Mouse (Mus musculus): ENCODE data around the gene Gm49318. TPM values are rescaled to one million over a fixed set of nuclear protein-coding genes. Genes with fewer than 3 reads are reported as not detected.
"Not testable (repeated sequence)": the region's sequence is repeated elsewhere in the genome, so short reads cannot be mapped to it uniquely, and the experiment has no call there.

Gene Gm49318
- total RNA-seq (2015), result not detected in 2 replicates
- not detected in 2 replicates for total RNA-seq (2017)

DNA sequence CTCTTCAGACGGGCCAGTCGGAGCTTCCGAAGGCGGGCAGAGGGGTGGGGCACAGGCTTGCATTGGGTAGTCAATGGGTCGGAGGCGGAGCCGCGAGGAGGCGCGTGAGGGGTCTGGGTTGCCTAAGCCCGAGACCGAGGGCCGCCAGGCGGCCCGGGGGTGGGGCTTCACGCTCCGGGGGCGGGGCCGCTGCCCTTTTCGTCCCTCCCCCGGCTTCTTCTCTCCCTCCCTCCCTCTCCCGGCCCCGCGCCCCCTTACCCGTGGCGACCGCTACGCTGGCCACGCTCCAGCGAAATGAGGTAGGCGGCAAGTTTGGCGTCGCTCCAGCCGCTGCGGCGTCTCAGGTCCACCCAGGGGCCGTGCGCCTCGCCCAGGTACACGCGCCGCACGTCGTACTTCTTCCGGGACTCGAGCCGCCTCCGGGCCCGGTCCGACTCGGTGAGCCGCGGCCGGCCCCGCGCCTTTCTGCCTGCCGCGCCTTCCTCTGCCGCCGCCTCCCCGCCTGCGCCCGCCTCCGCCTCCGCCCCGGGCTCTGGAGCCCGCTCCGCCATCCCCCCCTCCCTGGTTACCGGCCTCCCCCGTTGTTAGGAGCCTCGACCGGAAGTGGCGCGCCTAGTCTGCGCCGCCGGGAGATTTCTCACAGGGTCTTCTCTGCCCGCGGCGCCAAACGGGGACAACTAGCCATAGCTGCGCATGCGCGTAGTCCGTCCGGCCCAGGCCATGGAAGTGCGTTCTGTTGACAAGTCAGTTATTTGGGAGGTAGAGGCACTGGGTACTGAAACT is at the start of gene Gm49318, which contains the start of gene Zfp653:
Gene Gm49318 (minus strand): TSS at position 469 of the 783 bp plus-strand sequence.
Gene Zfp653 (minus strand): TSS at position 586 of the 783 bp plus-strand sequence.
- peak; percentile 92 for ATAC-seq (ENCODE audit: poor library complexity, severe bottlenecking)

DNA sequence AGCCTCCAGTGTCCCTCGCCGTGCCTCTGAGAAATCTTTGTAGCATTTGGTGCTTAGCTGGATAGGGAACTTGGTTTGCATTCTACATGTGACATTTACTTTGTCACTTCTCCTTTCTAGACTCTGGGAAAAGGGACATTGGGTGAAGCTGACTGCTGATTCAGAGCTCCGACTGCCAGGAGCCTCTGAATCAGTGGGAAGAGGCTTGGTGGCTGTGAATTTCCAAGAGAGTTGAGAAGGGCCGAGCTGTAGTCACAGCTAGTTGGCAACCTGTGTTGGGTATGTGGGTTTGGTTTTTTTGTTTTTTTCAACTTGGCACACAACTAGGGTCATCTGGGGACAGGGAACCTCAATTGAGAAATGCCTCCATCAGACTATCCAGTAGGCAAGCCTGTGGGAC is 48.5 kb upstream of the Gm49318 start:
- peak; percentile 42 for ATAC-seq (ENCODE audit: poor library complexity, severe bottlenecking)

DNA sequence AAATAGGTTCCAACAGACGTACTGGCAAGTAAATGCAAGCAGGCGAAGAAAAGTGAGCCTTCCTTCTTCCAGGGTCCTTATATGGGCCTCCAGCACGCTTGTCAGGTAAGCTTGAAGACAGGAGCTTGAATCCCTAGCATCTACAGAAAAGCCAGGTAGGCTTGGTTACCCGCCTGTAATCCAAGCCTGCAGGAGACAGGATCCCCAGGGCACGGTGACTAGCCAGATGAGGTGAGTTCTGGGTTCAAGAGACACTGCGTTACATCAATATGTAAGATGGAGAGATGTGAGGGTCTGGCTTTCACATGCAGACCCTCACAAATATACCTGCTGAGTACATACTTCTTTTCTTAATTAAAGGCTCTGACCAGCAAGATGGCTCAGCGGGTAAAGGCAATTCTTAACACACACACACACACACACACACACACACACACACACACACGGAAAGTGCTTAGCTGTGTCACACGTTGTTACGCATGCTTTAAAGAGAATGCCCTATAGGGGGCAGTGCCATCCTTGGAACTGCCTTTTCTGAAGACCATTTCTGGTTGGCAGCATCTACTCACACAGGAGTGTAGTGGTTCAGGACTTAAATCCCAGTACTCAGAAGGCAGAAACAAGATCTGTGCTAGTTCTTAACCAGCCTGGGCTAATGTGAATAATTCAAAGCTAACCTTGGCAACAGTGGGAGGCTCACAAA is 46.8 kb upstream of the Gm49318 start:
- ATAC-seq (ENCODE audit: poor library complexity, severe bottlenecking), result peak; percentile 47

DNA sequence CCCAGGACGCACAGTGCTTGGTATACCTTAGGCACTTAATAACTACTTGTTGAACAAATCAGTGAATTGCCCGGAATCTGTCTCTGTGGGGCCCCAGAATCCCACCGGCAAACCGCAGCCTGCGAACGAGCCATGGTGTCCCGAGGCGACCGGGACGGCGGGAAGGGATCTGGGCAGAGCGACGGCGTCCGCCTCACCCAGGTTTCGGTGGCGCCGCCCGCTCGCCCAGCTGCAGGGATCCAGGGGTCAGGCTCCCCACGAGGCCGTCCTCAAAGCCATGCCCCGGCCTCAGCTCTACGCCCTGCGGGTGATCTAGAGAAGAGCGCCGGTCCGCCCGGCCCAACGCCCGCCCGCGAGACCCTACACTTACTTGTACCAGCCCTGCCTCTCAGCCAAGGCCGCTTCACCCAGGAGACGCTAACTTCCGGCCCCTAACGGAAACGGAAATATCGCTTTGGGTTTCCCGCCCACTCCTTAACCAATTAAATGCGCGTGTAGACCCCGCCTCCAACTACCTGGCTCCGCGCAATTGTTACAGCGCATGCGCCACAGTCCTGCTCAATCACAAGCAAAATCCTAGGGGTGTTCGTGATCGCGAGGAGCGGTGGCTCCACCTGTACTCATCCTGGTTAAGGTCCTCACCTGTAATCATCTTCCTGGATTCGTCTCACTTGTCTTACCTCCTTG is 45.8 kb upstream of the Gm49318 start, which contains the start of gene Elof1:
Gene Elof1 (minus strand): TSS at position 433 of the 687 bp plus-strand sequence.
- peak; percentile 85 for ATAC-seq (ENCODE audit: poor library complexity, severe bottlenecking)

DNA sequence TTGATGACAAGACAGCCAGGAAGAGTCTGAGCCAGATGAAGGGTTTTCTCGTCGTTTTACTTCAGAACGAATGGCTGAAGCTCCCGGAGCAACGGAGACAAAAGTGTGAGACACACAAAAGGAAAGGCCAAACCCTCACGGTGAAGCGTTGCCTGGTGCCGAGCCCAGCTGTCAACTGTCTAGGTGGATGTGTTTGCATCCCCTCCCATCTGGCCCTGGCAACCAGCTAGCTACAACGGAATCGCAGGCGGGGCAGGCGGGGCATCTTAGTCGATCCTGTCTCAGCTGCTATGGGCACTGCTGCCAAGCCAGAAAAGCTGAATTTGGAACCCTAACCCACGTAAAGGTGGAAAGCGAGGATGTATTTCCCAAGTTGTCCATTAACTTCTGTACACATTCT is 45.0 kb upstream of the Gm49318 start:
- no peak for ATAC-seq (ENCODE audit: poor library complexity, severe bottlenecking)

DNA sequence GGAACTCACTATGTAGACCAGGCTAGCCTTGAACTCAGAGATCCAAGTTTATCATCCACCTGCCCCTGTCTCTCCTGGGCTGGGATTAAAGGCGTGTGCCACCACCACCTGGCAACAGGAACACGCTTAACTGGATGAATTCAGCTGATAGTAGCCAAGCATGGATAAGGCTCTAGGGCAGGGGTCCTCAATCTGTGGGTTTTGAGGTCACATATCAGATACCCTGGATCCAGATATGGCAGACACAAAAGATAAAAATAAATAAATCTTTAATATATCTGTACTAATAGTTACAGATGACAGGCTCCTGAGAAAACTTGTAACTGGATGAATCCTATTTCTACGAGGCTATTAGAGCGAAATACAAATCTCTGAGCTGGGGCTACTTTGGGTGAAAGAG is 44.6 kb upstream of the Gm49318 start:
- no peak for ATAC-seq (ENCODE audit: poor library complexity, severe bottlenecking)

DNA sequence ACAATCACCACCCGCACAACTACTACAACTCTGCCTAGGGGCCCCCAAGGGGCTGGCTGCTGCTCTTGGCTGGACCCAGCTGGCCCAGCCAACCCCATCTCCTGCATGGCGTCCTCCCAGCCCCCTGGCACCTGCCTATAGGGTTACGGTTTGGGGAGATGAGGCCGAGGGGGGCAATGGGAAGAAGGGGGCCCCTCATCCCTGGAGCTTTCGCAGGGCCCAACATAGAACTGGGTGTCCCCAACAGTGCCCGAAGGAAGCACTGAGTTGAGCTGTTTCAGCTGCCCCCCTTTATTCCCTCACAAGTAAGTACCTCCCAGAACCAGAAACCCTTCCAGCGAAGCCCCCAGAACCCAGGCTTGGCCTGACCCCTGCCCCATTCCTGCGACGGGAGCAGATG is 37.1 kb upstream of the Gm49318 start:
- ATAC-seq (ENCODE audit: poor library complexity, severe bottlenecking), result no peak

DNA sequence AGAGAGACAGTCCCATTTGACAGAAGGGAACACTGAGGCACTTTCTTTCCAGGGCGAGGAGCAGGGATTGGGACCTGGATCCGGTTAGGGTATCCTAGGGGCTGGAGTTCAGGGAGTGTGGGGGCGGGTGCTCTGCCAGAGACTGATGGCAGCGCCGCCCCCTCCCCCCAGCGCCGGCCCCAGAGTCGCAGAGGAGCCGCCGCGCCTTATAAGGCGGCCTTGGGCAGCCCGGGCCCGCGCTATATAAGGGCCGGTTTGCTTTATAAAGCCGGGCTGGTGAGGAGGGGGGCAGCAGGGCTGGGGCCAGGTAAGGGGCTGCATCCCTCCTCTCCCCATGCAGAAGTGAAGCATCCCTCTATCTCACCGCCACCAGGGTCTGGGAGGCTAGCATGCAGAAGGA is 28.9 kb upstream of the Gm49318 start:
- no peak for ATAC-seq (ENCODE audit: poor library complexity, severe bottlenecking)

DNA sequence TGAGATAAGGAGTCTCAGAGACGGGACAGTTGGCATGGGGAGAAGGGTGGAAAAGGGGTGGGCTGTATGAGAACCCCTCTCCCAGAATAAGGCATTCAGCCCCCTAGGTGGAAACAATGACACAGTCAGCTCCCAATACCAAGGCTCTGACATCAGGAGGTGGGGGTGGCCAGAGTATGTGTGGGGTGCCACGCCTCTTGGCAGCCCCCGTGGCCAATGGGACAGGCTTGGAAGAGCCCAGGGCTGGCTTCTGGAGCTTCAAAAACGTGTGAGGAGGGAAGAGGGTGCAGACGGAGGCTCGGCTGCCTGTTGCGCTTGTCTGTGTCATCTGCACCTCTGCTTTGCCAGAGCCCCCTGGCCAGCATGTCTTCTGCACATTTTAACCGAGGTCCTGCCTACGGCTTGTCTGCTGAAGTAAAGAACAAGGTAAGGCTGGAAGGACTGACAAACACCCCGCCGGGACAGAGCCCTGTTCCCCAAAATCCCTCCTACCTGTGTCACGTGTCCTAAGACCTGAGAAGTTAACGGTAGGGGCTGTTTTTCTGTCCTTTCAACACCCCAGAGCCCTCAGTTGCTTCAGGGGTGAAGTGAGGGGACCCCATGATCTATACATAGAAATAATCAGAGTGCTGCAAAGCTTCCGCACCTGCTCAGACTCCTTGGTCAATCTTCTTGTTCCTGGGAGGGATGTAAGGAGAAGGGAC is 28.1 kb upstream of the Gm49318 start, which contains the start of gene Cnn1:
Gene Cnn1 (plus strand): TSS at position 224 of the 704 bp plus-strand sequence.
- no peak for ATAC-seq (ENCODE audit: poor library complexity, severe bottlenecking)

DNA sequence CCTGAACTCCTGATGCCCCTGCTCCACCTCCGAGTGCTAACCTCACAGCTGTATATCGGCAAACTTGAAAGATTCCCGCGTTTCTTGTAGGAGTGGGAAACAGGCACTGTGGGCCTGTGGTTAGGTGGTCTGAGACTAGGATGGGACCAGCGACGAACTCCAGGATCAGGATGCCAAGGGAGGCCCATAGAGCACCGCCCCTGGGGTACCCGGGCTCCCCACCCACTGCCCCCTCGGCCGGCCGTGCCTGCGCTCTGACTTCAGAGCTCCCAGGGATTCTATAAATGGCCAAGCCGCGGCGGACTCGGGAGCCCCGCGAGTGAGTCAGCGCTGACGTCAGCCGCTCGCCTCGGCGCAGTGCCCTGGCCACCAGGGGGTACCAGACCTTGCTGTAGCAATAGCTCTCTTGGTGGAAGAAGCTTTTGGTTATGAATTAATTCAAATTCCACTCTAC is 24.8 kb upstream of the Gm49318 start:
- peak; percentile 100 for ATAC-seq (ENCODE audit: poor library complexity, severe bottlenecking)

DNA sequence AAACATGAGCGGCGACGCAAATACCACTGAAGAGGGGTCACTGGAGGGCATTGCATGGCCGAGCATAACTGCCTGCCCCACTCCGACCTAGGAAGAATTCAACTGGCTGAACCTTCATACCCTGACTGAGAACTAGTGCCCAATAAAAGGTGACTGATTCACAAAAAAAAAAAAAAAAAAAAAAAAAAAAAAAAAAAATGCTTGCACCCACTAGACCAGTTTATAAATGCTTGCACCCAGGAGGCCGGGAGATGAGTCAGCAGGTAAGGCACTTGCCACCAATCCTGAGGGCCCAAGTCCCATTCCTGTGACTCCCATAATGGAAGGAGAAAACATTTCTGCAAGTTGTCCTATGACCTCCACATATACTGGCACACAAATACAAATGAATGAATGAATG is 21.7 kb upstream of the Gm49318 start:
- ATAC-seq (ENCODE audit: poor library complexity, severe bottlenecking), result no peak

DNA sequence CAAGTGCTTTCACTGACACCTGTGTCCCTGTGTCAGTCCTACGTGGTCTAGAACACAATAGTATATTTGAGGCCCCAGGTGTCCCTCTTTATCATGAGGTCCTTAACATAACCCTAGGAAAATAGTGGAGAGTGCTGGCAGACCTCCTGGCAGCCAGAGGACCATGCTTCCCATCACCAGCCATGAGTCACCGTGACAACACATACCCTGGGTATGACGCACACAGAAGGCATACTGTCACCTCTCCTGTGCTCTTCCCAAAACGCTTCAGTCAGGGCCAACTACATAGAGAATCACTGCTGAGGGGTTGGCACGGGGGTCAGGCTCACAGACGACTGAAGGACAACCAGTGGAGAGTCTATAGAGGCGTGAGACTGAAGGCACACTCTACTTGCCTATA is 18.9 kb upstream of the Gm49318 start:
- no peak for ATAC-seq (ENCODE audit: poor library complexity, severe bottlenecking)

DNA sequence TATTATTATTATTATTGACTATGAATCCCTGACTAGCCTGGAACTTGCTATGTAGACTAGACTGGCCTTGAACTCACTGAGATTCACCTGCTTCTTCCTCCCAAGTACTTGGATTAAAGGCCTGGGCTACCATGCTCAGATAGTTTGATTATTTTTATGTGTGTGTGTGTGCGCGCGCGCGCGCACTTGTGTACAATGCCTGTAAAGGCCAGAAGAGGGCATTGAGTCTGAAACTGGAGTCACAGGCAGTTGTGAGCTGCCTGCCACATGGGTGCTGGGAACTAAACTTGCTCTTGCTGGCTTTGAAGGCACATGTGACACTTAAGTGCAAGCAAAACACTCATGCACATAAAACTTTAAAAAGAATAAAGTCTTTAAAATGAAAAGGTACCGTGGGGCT is 18.2 kb upstream of the Gm49318 start:
- no peak for ATAC-seq (ENCODE audit: poor library complexity, severe bottlenecking)

DNA sequence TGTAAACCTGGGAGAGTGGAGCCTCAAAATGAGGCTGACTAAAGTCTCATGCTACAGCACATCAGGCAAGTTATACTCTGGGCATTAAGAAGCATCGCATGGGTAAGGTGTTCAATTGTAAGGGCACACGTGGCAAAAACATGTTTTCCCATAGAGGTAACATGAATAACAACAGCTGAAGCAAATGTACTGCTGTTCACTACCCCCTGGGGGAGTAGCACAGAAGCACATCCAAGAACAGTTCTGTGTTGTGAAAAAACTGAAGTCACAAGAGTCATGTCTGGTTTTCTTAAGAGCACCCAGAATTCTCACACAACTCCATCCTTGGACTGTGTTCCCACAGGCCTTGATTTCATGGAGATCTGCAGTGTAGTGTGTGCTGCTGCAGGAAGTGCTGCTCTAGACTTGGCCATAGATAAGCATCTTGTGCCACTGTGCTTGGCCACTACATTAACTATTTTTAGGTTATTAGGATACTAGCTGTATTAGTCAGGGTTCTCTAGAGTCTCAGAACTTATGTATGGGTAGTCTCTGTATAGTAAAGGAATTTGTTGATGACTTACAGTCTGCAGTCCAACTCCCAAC is 16.1 kb upstream of the Gm49318 start:
- no peak for ATAC-seq (ENCODE audit: poor library complexity, severe bottlenecking)

DNA sequence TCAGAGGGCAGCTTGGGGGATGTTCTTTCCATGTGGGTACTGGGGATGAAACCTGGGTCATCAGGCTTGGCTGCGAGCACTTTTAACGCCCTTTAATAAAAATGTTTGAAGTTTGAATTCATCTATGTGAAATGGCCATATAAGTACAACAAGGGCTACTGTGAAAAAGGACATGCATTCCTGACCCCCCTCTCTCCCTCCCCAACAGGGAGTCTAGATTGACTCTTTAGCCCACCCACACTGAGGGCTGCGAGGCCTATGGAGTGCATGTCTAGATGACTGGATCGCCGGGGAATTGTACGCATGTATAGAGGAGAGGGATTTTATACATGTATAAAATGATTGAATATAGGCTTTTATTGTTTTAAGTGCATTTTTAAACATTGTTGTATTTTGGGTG is 15.0 kb upstream of the Gm49318 start:
- no peak for ATAC-seq (ENCODE audit: poor library complexity, severe bottlenecking)

DNA sequence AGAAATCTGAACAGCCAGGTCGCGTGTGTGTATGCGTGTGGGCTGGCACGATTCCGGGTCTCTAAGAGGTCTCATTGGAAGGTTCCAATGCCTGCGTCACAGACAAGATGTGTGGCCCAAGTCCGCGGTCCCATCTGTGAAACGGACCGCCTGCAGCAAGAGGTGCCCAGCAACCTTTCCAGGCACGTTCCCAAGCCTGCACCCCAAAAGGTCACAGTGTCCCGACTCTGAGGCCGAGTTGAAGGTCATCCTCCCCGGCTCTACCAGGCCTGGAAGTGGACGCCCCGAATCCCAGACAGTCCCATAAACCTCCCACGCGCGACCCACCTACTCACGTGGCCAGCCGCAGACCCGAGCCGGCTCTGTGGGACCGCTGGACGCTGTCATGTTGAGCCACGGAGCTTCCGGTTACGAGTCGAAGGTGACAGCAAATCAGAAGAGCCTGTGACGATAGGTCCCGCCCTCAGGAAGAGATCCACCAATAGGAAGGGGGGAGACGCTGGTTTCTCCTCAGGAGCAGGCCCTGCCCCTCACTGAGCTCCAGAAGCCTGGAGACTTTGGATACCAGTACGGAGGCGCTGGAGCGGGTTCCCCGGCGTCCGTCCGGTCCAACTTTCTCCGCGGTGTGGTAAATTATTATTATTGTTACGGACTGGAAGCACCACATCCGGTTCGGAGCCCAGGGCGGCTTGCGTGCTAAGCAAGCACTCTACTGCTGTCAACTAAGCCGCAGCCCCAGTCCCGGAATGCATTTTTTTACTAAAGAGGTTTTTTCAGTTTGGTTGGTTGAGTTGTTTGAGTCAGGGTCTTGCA is 14.2 kb upstream of the Gm49318 start, which contains the start of gene Ecsit:
Gene Ecsit (minus strand): TSS at position 417 of the 813 bp plus-strand sequence.
- ATAC-seq (ENCODE audit: poor library complexity, severe bottlenecking), result peak; percentile 100

DNA sequence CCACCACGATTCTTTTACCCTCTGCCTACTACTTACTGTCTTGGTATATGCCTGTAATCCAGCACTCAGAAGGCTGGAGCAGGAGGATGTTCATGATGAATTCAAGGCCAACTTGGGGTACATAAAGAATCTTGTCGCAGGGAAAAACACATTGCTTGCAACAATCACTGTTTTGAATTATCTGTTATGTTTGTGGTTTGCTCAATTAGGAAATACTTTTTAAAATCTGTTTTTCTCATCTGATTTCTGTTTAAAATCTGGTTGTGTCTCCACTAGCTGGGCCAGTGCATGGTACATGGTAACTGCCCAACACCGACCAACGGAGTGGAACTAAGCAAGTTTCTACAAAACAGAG is 13.6 kb upstream of the Gm49318 start:
- no peak for ATAC-seq (ENCODE audit: poor library complexity, severe bottlenecking)

DNA sequence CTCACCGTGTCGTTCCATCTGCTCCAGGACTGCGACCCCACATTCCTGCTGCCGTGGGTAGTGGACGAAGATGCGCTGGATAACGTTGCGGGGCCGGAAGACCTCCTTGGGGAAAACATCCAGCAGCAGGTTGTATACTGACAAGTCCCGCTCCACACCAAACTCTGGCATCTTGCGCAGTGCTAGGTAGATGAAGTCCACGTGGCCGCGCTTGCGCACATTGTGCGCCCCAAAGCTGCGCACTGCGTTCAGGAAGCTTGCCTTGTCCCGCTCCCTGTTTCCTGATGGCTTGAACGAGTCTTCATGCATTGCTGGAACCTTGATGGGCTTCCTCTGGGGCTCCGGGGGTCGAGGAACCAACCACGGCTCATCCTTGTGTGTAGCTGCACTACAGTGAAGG is 5.2 kb upstream of the Gm49318 start:
- no peak for ATAC-seq (ENCODE audit: poor library complexity, severe bottlenecking)

DNA sequence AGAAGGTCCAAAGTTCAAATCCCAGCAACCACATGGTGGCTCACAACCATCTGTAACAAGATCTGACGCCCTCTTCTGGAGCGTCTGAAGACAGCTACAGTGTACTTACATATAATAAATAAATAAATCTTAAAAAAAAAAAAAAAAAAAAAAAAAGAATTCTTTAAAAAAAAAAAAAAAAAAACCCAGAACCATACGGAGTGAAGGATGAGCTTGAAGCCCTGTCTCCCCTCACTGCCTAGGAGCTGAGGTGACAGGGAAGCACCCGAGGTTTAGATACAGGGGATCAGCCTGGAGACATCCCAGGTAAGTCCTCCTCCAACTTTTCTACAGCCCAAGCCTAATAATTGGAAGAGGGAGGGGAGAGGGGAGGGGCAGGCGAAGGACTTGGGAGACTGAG is 4.7 kb upstream of the Gm49318 start:
- ATAC-seq (ENCODE audit: poor library complexity, severe bottlenecking), result not testable (repeated sequence)
